Mouse (Mus musculus) embryonic fibroblast, embryonic 13.5 days (primary cell): Measurements from ENCODE around the gene Poc5.

Experiments used
- CTCF ChIP-seq: IDR thresholded peaks from 2 replicates; pipeline ENCODE4 v1.5.1; 2011; ENCODE audit warnings: mild to moderate bottlenecking, control low read depth, low read length, moderate library complexity, borderline replicate concordance; ENCODE audit not compliant: insufficient read depth
- POLR2A ChIP-seq: IDR thresholded peaks from 2 replicates; pipeline ENCODE4 v1.6.1; 2011; ENCODE audit warnings: low read depth, mild to moderate bottlenecking, control low read depth, low read length, moderate library complexity

DNA sequence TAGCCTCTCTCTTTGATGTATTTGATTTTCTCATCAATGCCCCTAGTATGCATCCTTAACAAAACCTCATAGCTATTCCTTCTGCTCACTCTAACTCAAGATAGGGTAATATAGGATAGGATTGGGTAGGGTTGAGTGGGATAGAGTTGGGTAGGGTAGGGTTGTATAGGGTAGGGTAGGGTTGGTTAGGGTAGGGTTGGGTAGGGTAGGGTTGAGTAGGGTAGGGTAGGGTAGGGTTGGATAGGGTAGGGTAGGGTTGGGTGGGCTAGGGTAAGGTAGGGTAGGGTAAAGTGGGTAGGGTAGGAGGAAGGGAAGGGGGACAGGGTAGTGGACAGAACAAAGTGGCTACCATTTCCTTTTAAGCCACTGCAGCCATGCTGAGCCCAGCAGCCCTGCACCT, 33.1 kb downstream of the Poc5 start:
- TF ChIP-seq POLR2A (no peak), CTCF (no peak)
